Mouse (Mus musculus) intestine, embryonic 14.5 days (tissue): ENCODE measurements at regions not wholly inside any gene's neighbourhood (a gene's known extent, or its start where the extent isn't known, plus 50 kb on each side); places are given as distances from the start of the nearest gene placed in this dataset.

Experiments
- ATAC-seq: fragments of 200-750 bp; cut with Nextera tagmentation; replicated peaks from 2 replicates; pipeline ENCODE4 v1.8.0; 2017; ENCODE audit warnings: low read depth, moderate number of reproducible peaks, moderate TSS enrichment, moderate library complexity; ENCODE audit not compliant: low FRiP score, low TSS enrichment
- DNase-seq: peaks from one replicate; pipeline ENCODE4 v3.0.0-alpha.2; 2018; ENCODE audit warnings: low spot score
- H3K27ac ChIP-seq: fragments of 300-500 bp; sonication (generic); 2 replicates; pipeline ENCODE4 v1.5.1; 2014; ENCODE audit warnings: low read depth, mild to moderate bottlenecking, control low read depth
- H3K27me3 ChIP-seq: fragments of 300-500 bp; sonication (generic); replicated peaks from 2 replicates; pipeline ENCODE4 v1.6.1; 2014; ENCODE audit warnings: low read length, control low read depth; ENCODE audit not compliant: control insufficient read depth, insufficient read depth
- H3K36me3 ChIP-seq: fragments of 300-500 bp; sonication (generic); 2 replicates; pipeline ENCODE4 v1.6.1; 2014; ENCODE audit warnings: low read length, control low read depth; ENCODE audit not compliant: control insufficient read depth, insufficient read depth
- H3K4me1 ChIP-seq: fragments of 300-500 bp; sonication (generic); replicated peaks from 2 replicates; pipeline ENCODE4 v1.6.1; 2014; ENCODE audit warnings: low read length, control low read depth, mixed read lengths; ENCODE audit not compliant: control insufficient read depth, insufficient read depth
- H3K4me2 ChIP-seq: fragments of 300-500 bp; sonication (generic); 2 replicates; pipeline ENCODE4 v1.6.1; 2014; ENCODE audit warnings: low read length
- H3K4me3 ChIP-seq: fragments of 300-500 bp; sonication (generic); 2 replicates; pipeline ENCODE4 v1.5.1; 2014; ENCODE audit warnings: low read depth, low read length, control low read depth, mixed read lengths
- H3K9ac ChIP-seq: fragments of 300-500 bp; sonication (generic); 2 replicates; pipeline ENCODE4 v1.6.1; 2014; ENCODE audit warnings: mild to moderate bottlenecking, low read length
- H3K9me3 ChIP-seq: fragments of 300-500 bp; sonication (generic); 2 replicates; pipeline ENCODE4 v1.6.1; 2016; ENCODE audit warnings: low read length, control low read depth; ENCODE audit not compliant: control insufficient read depth
- WGBS: fragments of 180-500 bp; shearing (Covaris S2); extraction: QIAGEN DNeasy Blood & Tissue Kit; methylation state at CpG from one replicate; pipeline ENCODE4 v1.1.7; 2014; 5-methylcytosine and 5-hydroxymethylcytosine counted together

DNA sequence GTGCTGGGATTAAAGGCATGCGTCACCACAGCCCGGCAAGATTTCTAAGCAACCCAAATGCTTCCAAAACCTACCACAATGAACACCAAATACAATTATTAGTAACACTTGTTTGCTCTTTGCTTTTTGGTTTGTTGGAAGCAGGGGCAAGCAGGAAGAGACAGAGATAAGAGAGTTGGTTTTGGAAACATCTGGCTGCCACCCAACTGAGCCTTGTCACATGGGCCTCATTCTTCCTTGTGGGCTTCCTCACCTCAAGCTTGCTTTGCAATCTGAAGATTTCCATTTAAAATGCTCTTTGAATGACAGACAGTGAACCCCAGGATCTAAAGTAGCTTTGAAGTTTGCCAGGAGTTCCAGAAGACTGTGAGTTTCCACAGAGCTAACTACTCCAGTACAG, 60.6 kb upstream of the Tle4 start:
- DNase-seq: no peak
- Histone ChIP-seq H3K4me3 (no peak overlapping the region), H3K4me1 (no peaks in the 10 kb centered on the region), H3K4me2 (no peak overlapping the region), H3K27me3 (no peaks in the 10 kb centered on the region), H3K36me3 (no peaks in the 10 kb centered on the region), H3K27ac (no peak overlapping the region), H3K9me3 (no peaks in the 10 kb centered on the region), H3K9ac (no peak overlapping the region)
- WGBS: 97% methylated on average over 2 of the region's 2 CpGs
- no peak for ATAC-seq

DNA sequence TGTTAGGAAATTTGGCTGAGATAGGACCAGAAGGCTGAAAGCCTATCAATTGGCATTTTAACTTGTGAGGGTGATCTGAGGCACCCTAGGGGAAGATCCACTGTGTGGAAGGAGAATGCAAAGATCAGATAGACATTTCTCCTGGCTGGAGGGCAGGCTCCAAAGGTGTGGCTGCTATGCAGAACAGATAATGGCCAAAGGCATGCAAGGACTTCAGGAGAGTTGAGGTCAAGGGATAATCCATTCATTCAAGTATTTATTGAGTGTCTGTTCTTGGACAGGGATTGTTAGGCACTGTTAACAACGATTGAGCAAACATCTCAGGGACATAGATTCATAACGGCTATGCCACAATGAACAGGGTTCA, 58.2 kb upstream of the Tle4 start:
- Histone ChIP-seq H3K9ac (no peak overlapping the region), H3K36me3 (no peaks in the 10 kb centered on the region), H3K9me3 (no peaks in the 10 kb centered on the region), H3K27ac (no peak overlapping the region), H3K4me1 (no peaks in the 10 kb centered on the region), H3K4me2 (no peak overlapping the region), H3K27me3 (no peaks in the 10 kb centered on the region), H3K4me3 (no peak overlapping the region)
- DNase-seq: no peak
- WGBS: 40% methylated on average over 2 of the region's 2 CpGs
- ATAC-seq: peak; percentile 36; the same call in 1 of the 2 replicates

DNA sequence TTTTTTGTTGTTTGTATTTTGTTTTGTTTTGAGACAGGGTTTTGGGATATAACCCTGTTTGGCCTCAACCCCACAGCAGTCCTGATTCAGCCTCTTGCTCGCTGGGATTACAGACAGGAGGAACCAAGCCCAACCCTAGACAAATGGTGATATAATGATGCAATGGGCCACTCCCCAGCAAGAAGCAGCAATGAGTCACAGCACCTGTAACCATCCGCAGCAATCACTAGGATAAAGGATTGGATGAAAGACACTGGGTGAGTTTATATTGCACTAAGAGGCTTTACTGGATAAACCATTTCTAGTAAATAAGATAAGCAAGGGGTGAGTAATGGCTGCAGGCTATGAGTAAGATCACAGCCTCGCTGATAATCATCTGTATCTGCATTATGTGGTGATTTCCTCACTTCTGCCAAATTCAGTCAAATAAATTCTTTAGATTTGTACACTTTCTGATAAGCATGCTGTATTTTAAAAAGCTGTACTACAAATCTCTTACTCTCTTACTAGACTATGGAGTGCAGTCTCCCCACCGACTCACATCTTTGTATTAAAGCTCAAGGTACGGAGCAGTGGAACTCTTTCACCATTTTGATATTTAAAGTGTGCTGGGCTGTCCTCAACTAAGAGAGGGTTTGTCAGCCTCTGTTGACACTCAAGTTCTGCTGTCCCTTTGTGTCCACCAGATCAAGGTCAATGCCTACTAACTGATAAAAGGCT, 57.6 kb upstream of the Tle4 start:
- Histone ChIP-seq H3K36me3 (no peaks in the 10 kb centered on the region), H3K9ac (no peak overlapping the region), H3K9me3 (no peaks in the 10 kb centered on the region), H3K4me2 (no peak overlapping the region), H3K4me1 (no peaks in the 10 kb centered on the region), H3K27ac (no peak overlapping the region), H3K27me3 (no peaks in the 10 kb centered on the region), H3K4me3 (no peak overlapping the region)
- 50% methylated on average over 5 of the region's 5 CpGs for WGBS
- DNase-seq: no peak
- peak; percentile 74 for ATAC-seq
